Mouse (Mus musculus) liver, adult 2 months (tissue): ENCODE data around the gene Ankrd39. TPM values are rescaled to one million over a fixed set of nuclear protein-coding genes. Genes with fewer than 3 reads are reported as not detected.

Experiments
- DNase-seq: peaks from one replicate; pipeline ENCODE4 v3.0.0-alpha.2; 2011; ENCODE audit warnings: low read depth, low spot score; ENCODE audit errors: extremely low read depth
- H3K27ac ChIP-seq: fragments of 200-500 bp; replicated peaks from 2 replicates; pipeline ENCODE4 v1.5.1; 2012; ENCODE audit warnings: low read depth, mild to moderate bottlenecking, control low read depth, inconsistent platforms, low read length; ENCODE audit not compliant: insufficient read depth
- H3K27me3 ChIP-seq: fragments of 200-500 bp; 2 replicates; pipeline ENCODE4 v1.6.1; 2012; ENCODE audit warnings: mild to moderate bottlenecking, moderate library complexity, low read length, inconsistent platforms; ENCODE audit not compliant: control insufficient read depth, insufficient read depth
- H3K36me3 ChIP-seq: fragments of 200-500 bp; 2 replicates; pipeline ENCODE4 v1.6.1; 2012; ENCODE audit warnings: low read length, inconsistent platforms; ENCODE audit not compliant: control insufficient read depth, insufficient read depth
- H3K4me1 ChIP-seq: fragments of 200-500 bp; 2 replicates; pipeline ENCODE4 v1.6.1; 2011; ENCODE audit warnings: low read length; ENCODE audit not compliant: control insufficient read depth, insufficient read depth
- H3K4me3 ChIP-seq: fragments of 200-500 bp; 2 replicates; pipeline ENCODE4 v1.5.1; 2011; ENCODE audit warnings: low read depth, mild to moderate bottlenecking, control low read depth, low read length, moderate library complexity; ENCODE audit not compliant: insufficient read depth
- H3K79me2 ChIP-seq: fragments of 200-500 bp; 2 replicates; pipeline ENCODE4 v1.6.1; 2012; ENCODE audit warnings: inconsistent platforms, mild to moderate bottlenecking, low read length, moderate library complexity; ENCODE audit not compliant: control insufficient read depth, insufficient read depth
- H3K9ac ChIP-seq: fragments of 200-500 bp; 2 replicates; pipeline ENCODE4 v1.6.1; 2012; ENCODE audit warnings: low read depth, mild to moderate bottlenecking, control low read depth, inconsistent platforms, low read length
- CTCF ChIP-seq: fragments of 200-500 bp; IDR thresholded peaks from 2 replicates; pipeline ENCODE4 v1.5.1; 2011; ENCODE audit warnings: low read depth, low read length, control low read depth
- POLR2A ChIP-seq: fragments of 200-500 bp; IDR thresholded peaks from 2 replicates; pipeline ENCODE4 v1.6.1; 2011; ENCODE audit warnings: low read length, control low read depth; ENCODE audit not compliant: insufficient read depth; ENCODE audit errors: extremely low read depth
- WGBS: fragments of 180-500 bp; shearing (Covaris S2); methylation state at CpG from one replicate; pipeline ENCODE4 v1.1.7; 2018; 5-methylcytosine and 5-hydroxymethylcytosine counted together
- polyA plus RNA-seq: library from polyadenylated mRNA; depleted of rRNA; stranded (reverse); fragments of >200 nt; gene quantifications from 2 replicates; pipeline ENCODE4 v1.2.3, GENCODE M21; 2012
- total RNA-seq: library from RNA; depleted of rRNA; stranded (reverse); fragments of >200 nt; gene quantifications from 2 replicates; pipeline ENCODE4 v1.2.3, GENCODE M21; 2014

Ankrd39 gene
- total and polyA plus RNA-seq, 2 experiments: 2.6 to 9.4 TPM

GRCm38 (mm10) chr1:36529875-36530274 is 17.4 kb downstream of the Ankrd39 start:
- TF ChIP-seq CTCF: no peak
- no peak for TF ChIP-seq POLR2A
- Histone ChIP-seq H3K9ac (no peak overlapping the region), H3K79me2 (no peaks in the 10 kb centered on the region), H3K36me3 (no peaks in the 10 kb centered on the region), H3K4me1 (peaks cover 11% of the 10 kb centered on the region), H3K27me3 (no peaks in the 10 kb centered on the region), H3K27ac (no peak overlapping the region), H3K4me3 (no peak overlapping the region)
- 96% methylated on average over 4 of the region's 4 CpGs for WGBS
- no peak for DNase-seq

GRCm38 (mm10) chr1:36529274-36529673 is 18.0 kb downstream of the Ankrd39 start:
- Histone ChIP-seq H3K4me3 (no peak overlapping the region), H3K27me3 (no peaks in the 10 kb centered on the region), H3K4me1 (peaks cover 11% of the 10 kb centered on the region), H3K36me3 (no peaks in the 10 kb centered on the region), H3K9ac (no peak overlapping the region), H3K79me2 (no peaks in the 10 kb centered on the region), H3K27ac (no peak overlapping the region)
- TF ChIP-seq POLR2A: no peak
- no peak for TF ChIP-seq CTCF
- no peak for DNase-seq
- 93% methylated on average over 4 of the region's 4 CpGs for WGBS

- no peaks in the 10 kb centered on the region for H3K79me2 ChIP-seq
- no peak overlapping the region for H3K9ac ChIP-seq
- no peak for DNase-seq
- no peak overlapping the region for H3K27ac ChIP-seq
- H3K4me3 ChIP-seq: no peak overlapping the region
- no peaks in the 10 kb centered on the region for H3K27me3 ChIP-seq
- WGBS: 11% methylated on average over 1 of the region's 1 CpGs
- TF ChIP-seq CTCF: no peak
- TF ChIP-seq POLR2A: no peak
- peaks cover 11% of the 10 kb centered on the region for H3K4me1 ChIP-seq
- no peaks in the 10 kb centered on the region for H3K36me3 ChIP-seq
Observed at GRCm38 (mm10) chr1:36528351-36528750, 18.9 kb downstream of the Ankrd39 start.

GRCm38 (mm10) chr1:36526903-36527302 is 20.3 kb downstream of the Ankrd39 start:
- Histone ChIP-seq H3K9ac (no peak overlapping the region), H3K79me2 (no peaks in the 10 kb centered on the region), H3K36me3 (peaks cover 1% of the 10 kb centered on the region; the same call in 1 of the 2 replicates), H3K4me1 (peaks cover 11% of the 10 kb centered on the region), H3K27ac (no peak overlapping the region), H3K27me3 (no peaks in the 10 kb centered on the region), H3K4me3 (no peak overlapping the region)
- TF ChIP-seq POLR2A (no peak), CTCF (no peak)
- DNase-seq: peak; percentile 88
- whole genome bisulfite sequencing: 35% methylated on average over 10 of the region's 10 CpGs

- Histone ChIP-seq H3K79me2 (no peaks in the 10 kb centered on the region), H3K4me3 (no peak overlapping the region), H3K27me3 (no peaks in the 10 kb centered on the region), H3K4me1 (peaks cover 11% of the 10 kb centered on the region), H3K36me3 (peaks cover 6% of the 10 kb centered on the region; the same call in 1 of the 2 replicates), H3K9ac (no peak overlapping the region), H3K27ac (0 out of 2 replicates have a peak overlapping the region, but pooled peaks have one; percentile 5)
- TF ChIP-seq POLR2A (no peak), CTCF (no peak)
- WGBS: 34% methylated on average over 12 of the region's 12 CpGs
- peak; percentile 71 for DNase-seq
Observed at GRCm38 (mm10) chr1:36525774-36526173, 21.5 kb downstream of the Ankrd39 start.

- TF ChIP-seq POLR2A (no peak), CTCF (no peak)
- no peak overlapping the region for H3K27ac ChIP-seq
- H3K9ac ChIP-seq: no peak overlapping the region
- peaks cover 11% of the 10 kb centered on the region for H3K4me1 ChIP-seq
- WGBS: 85% methylated on average over 5 of the region's 5 CpGs
- no peaks in the 10 kb centered on the region for H3K27me3 ChIP-seq
- H3K79me2 ChIP-seq: no peaks in the 10 kb centered on the region
- H3K4me3 ChIP-seq: no peak overlapping the region
- DNase-seq: no peak
- peaks cover 6% of the 10 kb centered on the region; the same call in 1 of the 2 replicates for H3K36me3 ChIP-seq
Observed at GRCm38 (mm10) chr1:36524058-36524457, 23.2 kb downstream of the Ankrd39 start.
